Mouse (Mus musculus): ENCODE measurements around the gene Ptprq. TPM values are rescaled to one million over a fixed set of nuclear protein-coding genes. Genes with fewer than 3 reads are reported as not detected.

Gene Ptprq
- polyA plus RNA-seq, 1 experiment = 0.02 TPM

DNA sequence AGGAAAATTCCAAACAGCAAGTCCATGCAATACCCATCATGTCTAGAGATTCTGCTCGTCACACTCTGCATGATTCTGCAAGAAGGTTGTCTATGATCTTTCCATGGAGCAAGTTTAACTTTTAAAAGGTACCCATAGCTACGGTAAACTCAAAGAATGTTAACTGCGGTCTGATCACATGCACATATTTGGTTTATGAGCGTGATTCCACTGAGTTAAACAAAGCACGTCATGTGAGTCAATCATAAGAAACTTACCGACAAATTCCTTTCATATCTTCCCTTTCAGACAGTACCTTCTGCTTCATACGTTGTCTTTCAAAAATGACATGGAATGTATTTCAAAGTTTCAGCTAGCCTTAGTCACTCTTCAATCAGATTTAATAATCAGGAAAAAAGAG lies 217.7 kb downstream of the Ptprq start:
- H3K79me2 ChIP-seq (ENCODE audit: control insufficient read depth, insufficient read depth) = no peaks in the 10 kb centered on the region
- H3K36me3 ChIP-seq (ENCODE audit: control insufficient read depth, insufficient read depth) = no peaks in the 10 kb centered on the region
- H3K4me3 ChIP-seq (ENCODE audit: insufficient read depth, poor library complexity, severe bottlenecking) = no peak overlapping the region
- no peaks in the 10 kb centered on the region for H3K27me3 ChIP-seq (ENCODE audit: control insufficient read depth, insufficient read depth, insufficient read length)
- H3K79me3 ChIP-seq (ENCODE audit: low read depth) = no peaks in the 10 kb centered on the region
- no peak for TF ChIP-seq CEBPB (IDR thresholded peaks at IDR 0.05; ENCODE audit: low read depth)
- no peak for TF ChIP-seq FOSL1 (IDR thresholded peaks at IDR 0.05; ENCODE audit: insufficient read depth, low read length, poor library complexity, severe bottlenecking)
- TF ChIP-seq MYOG (IDR thresholded peaks at IDR 0.05; ENCODE audit: control insufficient read depth, extremely low read depth, insufficient read length) = no peak
- TF ChIP-seq MYOD1 (IDR thresholded peaks at IDR 0.05; ENCODE audit: control insufficient read depth, insufficient read length, low read depth) = no peak
- TF ChIP-seq USF1 (IDR thresholded peaks at IDR 0.05; ENCODE audit: low read depth) = peak; percentile 68
- no peak for TF ChIP-seq MAX (IDR thresholded peaks at IDR 0.05)
- H3ac ChIP-seq (ENCODE audit: control insufficient read depth, insufficient read length, low read depth) = no peak overlapping the region

DNA sequence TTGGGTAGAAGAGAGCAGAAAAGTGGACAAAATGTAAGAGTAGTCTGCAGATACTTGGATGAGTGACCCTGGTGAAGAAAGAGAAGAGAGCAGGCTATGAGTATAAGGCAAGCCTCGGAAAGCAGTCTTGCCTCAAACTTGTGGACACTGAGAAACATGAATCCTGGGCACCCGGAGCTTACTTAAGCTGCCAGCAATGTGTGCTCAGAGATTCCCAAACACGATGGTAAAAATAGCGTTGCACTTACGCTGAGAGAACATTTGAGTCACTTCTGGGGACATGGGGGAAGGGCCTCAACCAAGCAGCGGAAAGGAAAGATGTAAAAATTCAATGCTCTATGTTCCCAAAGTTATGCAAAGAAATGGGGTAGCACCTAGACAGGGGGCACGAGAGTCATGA lies 220.2 kb downstream of the Ptprq start:
- H3ac ChIP-seq (ENCODE audit: control insufficient read depth, insufficient read length, low read depth) = peak overlapping the region; percentile 33
- H3K4me3 ChIP-seq (ENCODE audit: insufficient read depth, poor library complexity, severe bottlenecking) = no peak overlapping the region
- no peak for TF ChIP-seq FOSL1 (IDR thresholded peaks at IDR 0.05; ENCODE audit: insufficient read depth, low read length, poor library complexity, severe bottlenecking)
- no peak for TF ChIP-seq MAX (IDR thresholded peaks at IDR 0.05)
- no peak for TF ChIP-seq USF1 (IDR thresholded peaks at IDR 0.05; ENCODE audit: low read depth)
- no peak for TF ChIP-seq MYOD1 (IDR thresholded peaks at IDR 0.05; ENCODE audit: control insufficient read depth, insufficient read length, low read depth)
- TF ChIP-seq CEBPB (IDR thresholded peaks at IDR 0.05; ENCODE audit: low read depth) = no peak
- TF ChIP-seq CTCF (IDR thresholded peaks at IDR 0.05; ENCODE audit: control insufficient read depth, insufficient read depth, insufficient read length) = no peak
- no peak for TF ChIP-seq MYOG (IDR thresholded peaks at IDR 0.05; ENCODE audit: control insufficient read depth, extremely low read depth, insufficient read length)
- H3K27me3 ChIP-seq (ENCODE audit: control insufficient read depth, insufficient read depth, insufficient read length) = no peaks in the 10 kb centered on the region
- no peaks in the 10 kb centered on the region for H3K36me3 ChIP-seq (ENCODE audit: control insufficient read depth, insufficient read depth)
- H3K79me3 ChIP-seq (ENCODE audit: low read depth) = no peaks in the 10 kb centered on the region
- no peaks in the 10 kb centered on the region for H3K79me2 ChIP-seq (ENCODE audit: control insufficient read depth, insufficient read depth)

DNA sequence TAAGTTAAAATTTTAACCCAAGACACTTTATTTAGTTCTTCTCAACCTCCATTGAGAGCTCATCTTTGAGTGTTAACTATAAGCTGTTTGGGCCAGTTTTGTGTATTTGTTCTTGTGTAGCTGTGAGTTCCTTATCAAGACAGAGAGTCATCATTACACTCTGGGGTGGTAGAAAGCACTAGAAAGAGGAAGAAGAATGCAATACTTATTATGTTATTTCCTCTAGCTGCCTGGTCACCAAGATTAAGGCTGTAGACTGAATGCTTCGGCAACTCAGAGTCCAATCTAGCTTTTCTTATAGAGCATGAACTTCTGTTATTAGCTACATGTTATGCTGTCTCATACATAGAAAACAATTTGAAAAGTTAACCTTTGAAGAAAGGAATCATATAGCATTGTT lies 223.4 kb downstream of the Ptprq start:
- H3K79me2 ChIP-seq (ENCODE audit: control insufficient read depth, insufficient read depth) = no peaks in the 10 kb centered on the region
- H3K36me3 ChIP-seq (ENCODE audit: control insufficient read depth, insufficient read depth) = no peaks in the 10 kb centered on the region
- no peaks in the 10 kb centered on the region for H3K79me3 ChIP-seq (ENCODE audit: low read depth)
- H3K4me3 ChIP-seq (ENCODE audit: insufficient read depth, poor library complexity, severe bottlenecking) = no peak overlapping the region
- H3ac ChIP-seq (ENCODE audit: control insufficient read depth, insufficient read length, low read depth) = no peak overlapping the region
- no peaks in the 10 kb centered on the region for H3K27me3 ChIP-seq (ENCODE audit: control insufficient read depth, insufficient read depth, insufficient read length)
- TF ChIP-seq FOSL1 (IDR thresholded peaks at IDR 0.05; ENCODE audit: insufficient read depth, low read length, poor library complexity, severe bottlenecking) (no peak), CTCF (IDR thresholded peaks at IDR 0.05; ENCODE audit: control insufficient read depth, insufficient read depth, insufficient read length) (no peak), USF1 (IDR thresholded peaks at IDR 0.05; ENCODE audit: low read depth) (no peak)

DNA sequence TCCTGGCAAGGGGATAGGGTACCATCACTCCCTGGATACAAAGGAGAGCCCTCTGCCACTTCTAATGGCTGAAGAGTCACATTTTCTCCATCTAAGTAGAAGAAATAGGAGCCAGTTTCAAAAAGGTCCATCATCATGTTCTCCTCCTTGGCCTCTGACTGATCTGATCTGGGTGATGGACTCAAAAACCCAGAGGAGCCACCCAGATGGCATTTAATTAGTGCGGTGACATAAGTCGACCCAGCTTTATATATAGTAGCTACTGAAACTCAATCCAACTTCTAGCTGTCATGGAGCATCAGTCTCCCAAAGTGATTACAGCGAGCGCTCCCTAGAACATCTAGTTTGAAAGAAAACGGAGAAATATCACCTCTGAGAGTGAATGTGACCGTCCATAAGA lies 225.3 kb downstream of the Ptprq start, which contains the start of gene Myf6:
Gene Myf6, minus strand, starts transcription at position 170 of the 400 bp plus-strand sequence.
- Histone ChIP-seq H3ac (ENCODE audit: control insufficient read depth, insufficient read length, low read depth) (no peak within 1 kb of the TSS), H3K27me3 (ENCODE audit: control insufficient read depth, insufficient read depth, insufficient read length) (no peaks in the 10 kb centered on the region), H3K36me3 (ENCODE audit: control insufficient read depth, insufficient read depth) (no peaks in the 10 kb centered on the region), H3K79me3 (ENCODE audit: low read depth) (peaks cover 4% of the 10 kb centered on the region), H3K79me2 (ENCODE audit: control insufficient read depth, insufficient read depth) (no peaks in the 10 kb centered on the region), H3K4me3 (ENCODE audit: insufficient read depth, poor library complexity, severe bottlenecking) (no peak within 1 kb of the TSS)
- TF ChIP-seq CTCF (IDR thresholded peaks at IDR 0.05; ENCODE audit: control insufficient read depth, insufficient read depth, insufficient read length) (no peak), MYOD1 (IDR thresholded peaks at IDR 0.05; ENCODE audit: control insufficient read depth, insufficient read length, low read depth) (no peak), USF1 (IDR thresholded peaks at IDR 0.05; ENCODE audit: low read depth) (no peak), MYOG (IDR thresholded peaks at IDR 0.05; ENCODE audit: control insufficient read depth, extremely low read depth, insufficient read length) (no peak), CEBPB (IDR thresholded peaks at IDR 0.05; ENCODE audit: low read depth) (no peak), FOSL1 (IDR thresholded peaks at IDR 0.05; ENCODE audit: insufficient read depth, low read length, poor library complexity, severe bottlenecking) (no peak), MAX (IDR thresholded peaks at IDR 0.05) (no peak)

DNA sequence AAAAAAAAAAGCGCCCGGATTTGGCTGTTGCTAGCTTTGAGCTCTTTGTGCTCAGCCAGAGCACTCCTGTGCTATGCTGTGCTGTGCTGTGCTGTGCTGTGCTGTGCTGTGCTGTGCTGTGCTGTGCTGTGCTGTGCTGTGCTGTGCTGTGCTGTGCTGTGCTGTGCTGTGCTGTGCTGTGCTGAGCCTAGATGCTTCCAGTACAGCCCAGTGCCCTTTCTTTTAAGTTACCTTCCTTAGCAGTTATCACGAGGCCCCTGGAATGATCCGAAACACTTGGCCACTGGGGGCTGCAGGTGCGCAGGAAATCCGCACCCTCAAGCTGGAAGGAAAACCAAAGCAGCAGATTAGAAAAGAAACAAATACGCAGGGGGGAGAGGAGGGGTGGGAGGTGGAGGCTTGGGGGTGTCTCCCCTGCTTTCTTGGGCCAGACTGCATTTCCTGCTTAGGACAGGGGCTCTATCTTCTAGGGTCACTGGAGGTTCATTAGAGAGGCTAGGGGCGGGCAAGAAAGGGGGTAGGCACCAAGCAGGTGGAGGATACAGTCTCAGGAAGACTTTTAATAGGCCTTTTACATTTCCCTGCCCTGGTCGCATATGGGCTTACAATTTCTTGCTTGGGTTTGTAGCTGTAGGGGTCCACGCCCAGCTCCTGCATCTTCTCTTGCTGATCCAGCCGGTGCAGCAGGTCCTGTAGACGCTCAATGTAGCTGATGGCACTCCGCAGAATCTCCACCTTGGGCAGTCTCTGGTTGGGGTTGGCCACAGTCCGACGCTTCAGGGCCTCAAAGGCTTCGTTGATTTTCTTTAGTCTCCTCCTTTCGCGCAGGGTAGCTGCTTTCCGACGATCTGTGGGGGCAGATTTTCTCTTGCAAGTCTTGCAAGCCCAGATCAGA lies 226.0 kb downstream of the Ptprq start:
- H3K36me3 ChIP-seq (ENCODE audit: control insufficient read depth, insufficient read depth) = no peaks in the 10 kb centered on the region
- no peaks in the 10 kb centered on the region for H3K27me3 ChIP-seq (ENCODE audit: control insufficient read depth, insufficient read depth, insufficient read length)
- H3K79me2 ChIP-seq (ENCODE audit: control insufficient read depth, insufficient read depth) = peaks cover 4% of the 10 kb centered on the region
- H3ac ChIP-seq (ENCODE audit: control insufficient read depth, insufficient read length, low read depth) = no peak overlapping the region
- TF ChIP-seq USF1 (IDR thresholded peaks at IDR 0.05; ENCODE audit: low read depth) (no peak), FOSL1 (IDR thresholded peaks at IDR 0.05; ENCODE audit: insufficient read depth, low read length, poor library complexity, severe bottlenecking) (no peak), MYOD1 (IDR thresholded peaks at IDR 0.05; ENCODE audit: control insufficient read depth, insufficient read length, low read depth) (no peak), CEBPB (IDR thresholded peaks at IDR 0.05; ENCODE audit: low read depth) (no peak), MYOG (IDR thresholded peaks at IDR 0.05; ENCODE audit: control insufficient read depth, extremely low read depth, insufficient read length) (no peak), MAX (IDR thresholded peaks at IDR 0.05) (no peak), CTCF (IDR thresholded peaks at IDR 0.05; ENCODE audit: control insufficient read depth, insufficient read depth, insufficient read length) (no peak)
- H3K4me3 ChIP-seq (ENCODE audit: insufficient read depth, poor library complexity, severe bottlenecking) = no peak overlapping the region
- H3K79me3 ChIP-seq (ENCODE audit: low read depth) = peaks cover 4% of the 10 kb centered on the region

Data from C2C12 (cell line).